Mouse (Mus musculus): ENCODE data around the gene Ndufs5. TPM values are rescaled to one million over a fixed set of nuclear protein-coding genes. Genes with fewer than 3 reads are reported as not detected.

Gene Ndufs5
- polyA plus RNA-seq, 1 experiment from 2014 or later, result 453 TPM

GRCm38 (mm10) chr4:123732163-123732910, 14.3 kb upstream of the Ndufs5 start:
- H3K27ac ChIP-seq, result no peak overlapping the region
- WGBS, result 86% methylated on average over 4 of the region's 4 CpGs
- no peaks in the 10 kb centered on the region for H3K4me1 ChIP-seq
- no peak for DNase-seq (ENCODE audit: low spot score)
- H3K36me3 ChIP-seq, result peaks cover 38% of the 10 kb centered on the region
- H3K4me3 ChIP-seq, result no peak overlapping the region
- no peaks in the 10 kb centered on the region for H3K9me3 ChIP-seq
- H3K27me3 ChIP-seq (ENCODE audit: insufficient read depth, poor library complexity, severe bottlenecking), result no peaks in the 10 kb centered on the region

GRCm38 (mm10) chr4:123721761-123722160, 3.8 kb upstream of the Ndufs5 start:
- Histone ChIP-seq H3K27me3 (ENCODE audit: insufficient read depth, poor library complexity, severe bottlenecking) (no peaks in the 10 kb centered on the region), H3K4me3 (no peak overlapping the region), H3K4me1 (peaks cover 13% of the 10 kb centered on the region), H3K36me3 (no peaks in the 10 kb centered on the region), H3K9me3 (no peaks in the 10 kb centered on the region), H3K27ac (no peak overlapping the region)
- DNase-seq (ENCODE audit: low spot score), result no peak
- 81% methylated on average over 4 of the region's 4 CpGs for WGBS

GRCm38 (mm10) chr4:123718434-123718780, 405 bp upstream of the Ndufs5 start:
- peak overlapping the region; percentile 90 for H3K27ac ChIP-seq
- 27% methylated on average over 7 of the region's 7 CpGs for WGBS

GRCm38 (mm10) chr4:123712431-123712830, 5.6 kb downstream of the Ndufs5 start:
- no peak for DNase-seq (ENCODE audit: low spot score)
- no peak overlapping the region for H3K4me3 ChIP-seq
- no peaks in the 10 kb centered on the region for H3K27me3 ChIP-seq (ENCODE audit: insufficient read depth, poor library complexity, severe bottlenecking)
- 91% methylated on average over 3 of the region's 3 CpGs for WGBS
- H3K9me3 ChIP-seq, result no peaks in the 10 kb centered on the region
- no peak overlapping the region for H3K27ac ChIP-seq
- peaks cover 42% of the 10 kb centered on the region for H3K36me3 ChIP-seq
- H3K4me1 ChIP-seq, result peaks cover 3% of the 10 kb centered on the region

More at GRCm38 (mm10) chr4:123718434-123718780, 405 bp upstream of the Ndufs5 start:
- no peaks in the 10 kb centered on the region for H3K27me3 ChIP-seq (ENCODE audit: insufficient read depth, poor library complexity, severe bottlenecking)
- no peak for DNase-seq (ENCODE audit: low spot score)
- no peaks in the 10 kb centered on the region for H3K9me3 ChIP-seq
- peaks cover 22% of the 10 kb centered on the region for H3K36me3 ChIP-seq
- H3K4me3 ChIP-seq, result peak overlapping the region; percentile 87
- H3K4me1 ChIP-seq, result peaks cover 13% of the 10 kb centered on the region

- WGBS, result 90% methylated on average over 5 of the region's 5 CpGs
- Histone ChIP-seq H3K27ac (no peak overlapping the region), H3K9me3 (no peaks in the 10 kb centered on the region), H3K27me3 (ENCODE audit: insufficient read depth, poor library complexity, severe bottlenecking) (no peaks in the 10 kb centered on the region), H3K36me3 (peaks cover 11% of the 10 kb centered on the region), H3K4me3 (no peak overlapping the region), H3K4me1 (no peaks in the 10 kb centered on the region)
- DNase-seq (ENCODE audit: low spot score), result no peak
Observed at GRCm38 (mm10) chr4:123707340-123707739, 10.7 kb downstream of the Ndufs5 start.

GRCm38 (mm10) chr4:123705340-123705739, 12.7 kb downstream of the Ndufs5 start:
- no peak overlapping the region for H3K4me3 ChIP-seq
- DNase-seq (ENCODE audit: low spot score), result no peak
- 88% methylated on average over 2 of the region's 2 CpGs for whole genome bisulfite sequencing

GRCm38 (mm10) chr4:123693384-123693783, 24.6 kb downstream of the Ndufs5 start:
- Histone ChIP-seq H3K4me1 (no peaks in the 10 kb centered on the region), H3K4me3 (no peak overlapping the region), H3K36me3 (no peaks in the 10 kb centered on the region), H3K9me3 (no peaks in the 10 kb centered on the region), H3K27ac (no peak overlapping the region), H3K27me3 (ENCODE audit: insufficient read depth, poor library complexity, severe bottlenecking) (no peaks in the 10 kb centered on the region)
- 86% methylated on average over 12 of the region's 12 CpGs for WGBS
- DNase-seq (ENCODE audit: low spot score), result no peak

More at GRCm38 (mm10) chr4:123705340-123705739, 12.7 kb downstream of the Ndufs5 start:
- no peak overlapping the region for H3K27ac ChIP-seq
- H3K27me3 ChIP-seq (ENCODE audit: insufficient read depth, poor library complexity, severe bottlenecking), result no peaks in the 10 kb centered on the region
- no peaks in the 10 kb centered on the region for H3K36me3 ChIP-seq
- no peaks in the 10 kb centered on the region for H3K4me1 ChIP-seq
- no peaks in the 10 kb centered on the region for H3K9me3 ChIP-seq

GRCm38 (mm10) chr4:123692071-123692470, 25.9 kb downstream of the Ndufs5 start:
- no peaks in the 10 kb centered on the region for H3K36me3 ChIP-seq
- H3K27me3 ChIP-seq (ENCODE audit: insufficient read depth, poor library complexity, severe bottlenecking), result no peaks in the 10 kb centered on the region
- no peak overlapping the region for H3K27ac ChIP-seq
- no peaks in the 10 kb centered on the region for H3K9me3 ChIP-seq
- DNase-seq (ENCODE audit: low spot score), result no peak
- H3K4me1 ChIP-seq, result peaks cover 4% of the 10 kb centered on the region; the same call in 1 of the 2 replicates
- H3K4me3 ChIP-seq, result no peak overlapping the region
- 73% methylated on average over 3 of the region's 3 CpGs for WGBS

GRCm38 (mm10) chr4:123690311-123690710, 27.7 kb downstream of the Ndufs5 start:
- H3K9me3 ChIP-seq, result no peaks in the 10 kb centered on the region
- no peaks in the 10 kb centered on the region for H3K36me3 ChIP-seq
- 86% methylated on average over 10 of the region's 10 CpGs for WGBS
- peaks cover 18% of the 10 kb centered on the region for H3K4me1 ChIP-seq
- H3K27ac ChIP-seq, result no peak overlapping the region
- no peak for DNase-seq (ENCODE audit: low spot score)
- peaks cover 12% of the 10 kb centered on the region; the same call in 1 of the 2 replicates for H3K27me3 ChIP-seq (ENCODE audit: insufficient read depth, poor library complexity, severe bottlenecking)
- H3K4me3 ChIP-seq, result no peak overlapping the region

- under 1% methylated on average over 53 of the region's 89 CpGs for WGBS
- H3K9me3 ChIP-seq, result no peaks in the 10 kb centered on the region
- peak overlapping the region; percentile 90 for H3K27ac ChIP-seq
- peaks cover 7% of the 10 kb centered on the region; the same call in 1 of the 2 replicates for H3K36me3 ChIP-seq
- H3K4me1 ChIP-seq, result peaks cover 28% of the 10 kb centered on the region
- H3K4me3 ChIP-seq, result peak overlapping the region; percentile 90
- H3K27me3 ChIP-seq (ENCODE audit: insufficient read depth, poor library complexity, severe bottlenecking), result peaks cover 17% of the 10 kb centered on the region; the same call in 1 of the 2 replicates
- no peak for DNase-seq (ENCODE audit: low spot score)
Observed at GRCm38 (mm10) chr4:123687025-123687781, 30.8 kb downstream of the Ndufs5 start.

GRCm38 (mm10) chr4:123686368-123687024, 31.5 kb downstream of the Ndufs5 start:
- peaks cover 35% of the 10 kb centered on the region for H3K4me1 ChIP-seq
- peak overlapping the region; percentile 90 for H3K4me3 ChIP-seq
- peak overlapping the region; percentile 90 for H3K27ac ChIP-seq
- peaks cover 17% of the 10 kb centered on the region; the same call in 1 of the 2 replicates for H3K27me3 ChIP-seq (ENCODE audit: insufficient read depth, poor library complexity, severe bottlenecking)
- H3K36me3 ChIP-seq, result peaks cover 7% of the 10 kb centered on the region; the same call in 1 of the 2 replicates
- no peaks in the 10 kb centered on the region for H3K9me3 ChIP-seq
- WGBS, result 2% methylated on average over 52 of the region's 56 CpGs
- no peak for DNase-seq (ENCODE audit: low spot score)

GRCm38 (mm10) chr4:123685506-123686242, 32.3 kb downstream of the Ndufs5 start:
- peaks cover 44% of the 10 kb centered on the region for H3K4me1 ChIP-seq

More at GRCm38 (mm10) chr4:123685506-123686242, 32.3 kb downstream of the Ndufs5 start:
- Histone ChIP-seq H3K27me3 (ENCODE audit: insufficient read depth, poor library complexity, severe bottlenecking) (peaks cover 17% of the 10 kb centered on the region; the same call in 1 of the 2 replicates), H3K27ac (peak overlapping the region; percentile 90), H3K4me3 (peak overlapping the region; percentile 90), H3K9me3 (no peaks in the 10 kb centered on the region), H3K36me3 (peaks cover 7% of the 10 kb centered on the region; the same call in 1 of the 2 replicates)
- no peak for DNase-seq (ENCODE audit: low spot score)
- WGBS, result 52% methylated on average over 8 of the region's 8 CpGs

Measured in heart, embryonic 10.5 days (tissue).